Mouse (Mus musculus) gastrocnemius, adult 2 months (tissue): ENCODE measurements around the gene Asl. TPM values are rescaled to one million over a fixed set of nuclear protein-coding genes. Genes with fewer than 3 reads are reported as not detected.

Source experiments
- DNase-seq: peaks from one replicate; pipeline ENCODE4 v3.0.0; 2022
- H3K27ac ChIP-seq: fragments of 200-600 bp; 2 replicates; pipeline ENCODE4 v1.8.1; 2022; ENCODE audit warnings: mild to moderate bottlenecking
- H3K4me3 ChIP-seq: fragments of 200-600 bp; 2 replicates; pipeline ENCODE4 v1.8.1; 2022; ENCODE audit warnings: mild to moderate bottlenecking, moderate library complexity
- CTCF ChIP-seq: fragments of 200-600 bp; IDR thresholded peaks from 2 replicates; pipeline ENCODE4 v1.8.1; 2022; ENCODE audit warnings: antibody characterized with exemption, mild to moderate bottlenecking, moderate library complexity
- intact Hi-C: fragments of 180-260 bp; cut with DNase I; formaldehyde crosslinking; loops from one replicate; pipeline ENCODE4 v1.15.1; 2025
- long read RNA-seq, 2 experiments: library from polyadenylated mRNA; stranded (forward); transcript quantifications; one replicate each; pipeline ENCODE4 v2.0.0; 2021
- total RNA-seq, 2 experiments: library from RNA; stranded (reverse); gene quantifications; 2 replicates each; pipeline ENCODE4 v1.2.3; 2021

The Asl gene
- 10 to 100 TPM in 1 of 2 experiments, 1 to 10 TPM in 1; 9.3 to 13.2 TPM for total RNA-seq
- long read RNA-seq, experiment 1, transcript Asl-205 (17 exons, 1,824 nt), result major isoform, 6 of 8 reads
- long read RNA-seq, experiment 1, partial matches to known transcripts, result 1 of 8 reads
- long read RNA-seq, experiment 1, other reads (novel, unspliced or antisense), result 0 of 8 reads
- long read RNA-seq, experiment 2, transcript Asl-205 (17 exons, 1,824 nt), result major isoform, 8 of 9 reads
- long read RNA-seq, experiment 2, partial matches to known transcripts, result 0 of 9 reads
- long read RNA-seq, experiment 2, other reads (novel, unspliced or antisense), result 0 of 9 reads

DNA sequence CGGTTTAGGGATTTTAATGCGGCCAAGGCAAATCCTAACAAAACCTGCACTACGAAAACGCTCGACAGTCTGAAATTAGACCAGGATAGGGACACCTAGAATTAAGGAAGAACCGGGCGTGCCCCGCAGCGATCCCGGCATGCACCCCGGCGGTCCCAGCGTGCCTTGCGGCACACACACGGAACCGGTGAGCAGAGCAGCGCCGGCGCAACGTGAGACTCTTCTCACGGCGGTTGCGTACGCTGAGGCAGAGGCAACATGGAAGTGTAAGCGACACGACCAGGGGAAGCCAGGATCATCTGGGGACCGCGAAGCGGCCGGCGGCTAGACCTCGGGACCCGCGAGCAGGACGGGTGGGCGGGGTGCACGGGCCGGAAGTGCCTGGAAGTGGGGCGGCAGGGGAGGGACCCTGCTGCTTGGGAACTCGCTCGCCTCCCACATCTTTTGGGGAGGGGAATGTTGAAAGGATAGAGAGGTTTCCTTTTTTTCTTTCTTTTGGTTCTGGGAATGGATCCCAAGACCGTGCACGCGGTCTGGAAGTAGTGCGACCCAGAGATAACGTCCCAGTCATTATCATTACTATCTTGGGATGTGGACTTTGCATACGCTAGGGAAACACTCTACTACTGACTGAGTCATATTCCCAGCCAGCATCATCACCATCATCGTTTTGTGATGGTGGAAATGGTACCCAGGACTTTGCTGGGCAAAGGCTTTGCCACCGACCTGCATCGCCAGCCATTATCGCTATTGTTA is at the start of gene Asl, which contains the start of gene Crcp:
Gene Asl (minus strand): TSS at position 106 of the 756 bp plus-strand sequence.
Gene Crcp (plus strand): TSS at position 149 of the 756 bp plus-strand sequence.
- peak within 1 kb of the TSS; percentile 89 for H3K27ac ChIP-seq
- TF ChIP-seq CTCF, result no peak
- DNase-seq, result peak; percentile 89
- intact Hi-C loops, result no loop called here
- H3K4me3 ChIP-seq, result peak within 1 kb of the TSS; percentile 81

DNA sequence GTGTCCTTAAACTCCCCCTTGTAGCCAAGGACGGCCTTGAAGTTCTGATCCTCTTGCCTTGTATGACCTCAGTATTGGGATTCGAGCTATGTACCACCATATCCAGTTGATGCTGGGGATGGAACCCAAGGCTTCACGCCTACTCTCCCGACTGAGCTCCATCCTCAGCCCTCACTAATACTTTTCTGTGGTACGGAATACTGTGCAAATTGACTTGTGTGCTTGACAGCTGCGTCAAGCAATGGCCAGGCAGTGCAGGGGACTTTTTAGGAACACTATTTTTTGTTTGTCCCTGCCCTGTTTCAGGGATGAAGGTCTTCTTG is 49.7 kb upstream of the Asl start:
- Histone ChIP-seq H3K27ac (peak overlapping the region; percentile 88), H3K4me3 (peak overlapping the region; percentile 81)
- TF ChIP-seq CTCF, result no peak
- intact Hi-C loops, result no loop called here
- DNase-seq, result no peak

DNA sequence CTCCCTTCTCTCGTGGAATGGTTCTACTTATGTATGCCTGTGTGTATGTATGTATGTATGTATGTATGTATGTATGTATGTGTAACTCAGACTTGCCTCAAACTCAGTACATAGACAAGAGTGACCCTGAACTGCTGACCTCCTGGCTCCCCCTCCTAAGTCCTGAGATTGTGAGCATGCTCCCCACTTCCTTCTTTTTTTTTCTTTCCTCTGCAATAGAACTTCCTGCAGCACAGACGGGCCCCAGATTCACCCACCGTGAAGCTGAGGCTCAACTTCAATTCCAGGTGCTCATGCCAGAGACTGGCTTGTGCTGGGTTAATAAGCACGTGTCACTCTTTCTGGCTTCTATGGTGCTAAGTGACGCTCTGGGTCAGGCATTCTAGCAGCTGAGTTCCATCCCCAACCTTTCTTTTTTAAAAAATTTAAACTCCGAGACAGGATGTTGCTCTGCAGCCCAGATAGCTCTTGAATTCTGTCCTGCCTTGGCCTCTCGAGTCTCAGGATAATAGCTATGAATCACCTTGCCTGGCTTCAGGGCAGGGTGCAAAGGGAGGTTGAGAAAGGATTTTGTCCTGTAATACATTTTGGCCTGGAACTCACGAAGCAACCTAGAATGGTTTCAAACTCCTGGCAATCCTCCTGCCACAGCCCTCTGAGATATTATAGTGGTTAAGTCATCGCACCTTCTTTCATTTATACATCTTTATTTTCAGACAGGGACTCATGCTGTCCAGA is 49.2 kb upstream of the Asl start:
- peak overlapping the region; percentile 81; the same call in 1 of the 2 replicates for H3K4me3 ChIP-seq
- intact Hi-C loops, result no loop called here
- peak overlapping the region; percentile 88 for H3K27ac ChIP-seq

DNA sequence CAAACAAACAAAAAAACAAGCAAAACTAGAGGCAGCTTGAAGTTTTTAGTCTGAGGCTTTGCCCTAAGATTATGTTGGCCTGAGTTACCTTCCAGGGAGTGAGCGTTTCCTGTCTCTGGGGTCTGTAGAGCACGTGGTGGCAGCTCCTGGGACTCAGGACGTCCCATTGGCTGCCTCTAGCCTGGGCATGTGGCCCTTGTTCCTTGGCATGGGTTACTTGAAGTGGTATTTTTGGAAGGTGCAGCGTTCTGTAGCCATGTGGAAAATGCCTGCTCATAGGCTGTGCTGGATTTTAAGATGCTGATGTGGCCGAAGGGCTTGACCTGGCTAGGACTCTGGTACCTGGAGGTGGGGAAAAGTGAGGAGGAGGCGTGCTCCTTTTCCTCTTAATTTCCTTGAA is 47.3 kb upstream of the Asl start:
- H3K27ac ChIP-seq, result peak overlapping the region; percentile 46
- DNase-seq, result peak; percentile 77
- no peak for TF ChIP-seq CTCF
- H3K4me3 ChIP-seq, result no peak overlapping the region
- intact Hi-C loops, result no loop called here

More for the DNA sequence above, 49.2 kb upstream of the Asl start:
- TF ChIP-seq CTCF, result no peak
- no peak for DNase-seq

DNA sequence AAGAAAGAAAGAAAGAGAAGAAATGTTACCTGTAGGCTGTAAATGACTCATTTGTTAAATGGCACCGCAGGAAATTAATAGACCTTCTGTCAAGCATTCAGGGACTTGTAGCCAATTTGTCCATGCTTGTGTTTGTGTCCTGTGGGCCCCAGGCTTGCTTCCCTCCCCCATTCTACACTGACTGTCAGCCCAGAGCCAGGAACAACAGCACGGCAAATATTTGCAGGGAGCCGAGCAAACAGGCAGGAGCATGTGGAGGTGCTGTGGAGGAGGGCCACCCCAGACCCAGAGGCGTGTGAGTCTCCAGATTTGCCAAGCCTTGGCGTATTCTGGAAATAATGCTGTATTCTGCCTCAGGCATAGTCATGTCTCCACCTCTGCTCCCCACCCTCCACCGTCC is 45.4 kb upstream of the Asl start:
- intact Hi-C loops, result no loop called here
- no peak for DNase-seq
- no peak overlapping the region for H3K4me3 ChIP-seq
- no peak for TF ChIP-seq CTCF
- H3K27ac ChIP-seq, result no peak overlapping the region

DNA sequence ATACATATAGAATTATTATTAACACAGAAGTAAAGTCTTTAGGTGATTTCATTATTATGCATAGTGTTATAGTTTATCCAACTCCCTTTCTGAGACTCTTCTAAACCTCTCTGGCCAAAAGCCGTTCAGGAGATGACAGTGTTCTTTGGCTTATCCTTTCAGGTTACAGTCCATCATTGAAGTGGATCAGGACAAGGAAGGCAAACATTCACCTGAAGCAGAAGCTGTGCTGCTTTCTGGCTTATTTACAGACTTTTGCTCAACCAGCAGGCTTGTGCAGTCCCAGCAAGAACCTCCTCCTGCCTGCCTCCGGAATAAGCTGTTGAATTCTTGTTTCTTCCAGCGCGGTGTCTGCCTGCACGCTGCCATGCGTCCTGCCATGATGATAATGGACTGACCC is 44.0 kb upstream of the Asl start, which contains the start of gene Tpst1:
Gene Tpst1 (plus strand): TSS at position 301 of the 400 bp plus-strand sequence.
- no peak within 1 kb of the TSS for H3K4me3 ChIP-seq
- peak; percentile 1 for DNase-seq
- TF ChIP-seq CTCF, result no peak
- no peak within 1 kb of the TSS for H3K27ac ChIP-seq
- intact Hi-C loops, result no loop called here

DNA sequence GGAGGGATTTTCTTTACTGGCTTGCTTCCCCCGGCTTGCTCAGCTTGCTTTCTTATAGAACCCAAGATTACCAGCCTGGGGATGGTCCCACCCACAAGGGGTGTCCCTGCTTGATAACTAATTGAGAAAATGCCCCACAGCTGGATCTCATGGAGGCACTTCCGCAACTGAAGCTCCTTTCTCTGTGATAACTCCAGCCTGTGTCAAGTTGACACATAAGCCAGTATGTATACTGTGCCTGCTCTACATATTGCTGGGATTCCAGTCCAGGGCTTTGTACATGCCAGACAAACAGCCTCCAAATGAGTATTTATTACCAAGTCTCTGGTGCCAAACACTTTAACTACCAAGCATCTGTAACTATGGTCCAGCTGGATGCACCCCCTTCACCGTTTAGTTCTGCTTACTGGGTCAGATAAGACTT is 38.8 kb upstream of the Asl start:
- TF ChIP-seq CTCF, result no peak
- Histone ChIP-seq H3K4me3 (no peak overlapping the region), H3K27ac (no peak overlapping the region)
- intact Hi-C loops, result no loop called here
- no peak for DNase-seq

DNA sequence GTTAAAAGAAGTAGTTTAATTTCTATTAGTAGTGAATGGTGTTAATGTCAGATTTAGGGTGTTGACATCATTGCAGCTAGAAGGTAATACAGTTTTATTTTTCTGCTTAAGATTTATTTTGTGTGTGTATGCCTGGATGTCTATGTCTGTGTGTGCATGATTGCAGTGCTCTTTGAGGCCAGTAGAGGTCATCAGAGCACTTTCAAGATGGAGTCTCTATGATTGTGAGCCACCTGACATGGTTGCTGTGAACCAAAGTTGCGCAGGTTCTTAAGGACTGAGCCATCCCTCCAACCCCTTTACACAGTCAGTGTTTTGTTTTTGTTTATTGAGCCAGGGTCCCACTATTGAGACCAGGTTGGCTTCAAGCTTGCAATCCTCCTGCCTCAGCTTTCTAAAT is 36.5 kb upstream of the Asl start:
- DNase-seq, result no peak
- TF ChIP-seq CTCF, result peak; percentile 47
- no peak overlapping the region for H3K27ac ChIP-seq
- intact Hi-C loops, result no loop called here
- no peak overlapping the region for H3K4me3 ChIP-seq

DNA sequence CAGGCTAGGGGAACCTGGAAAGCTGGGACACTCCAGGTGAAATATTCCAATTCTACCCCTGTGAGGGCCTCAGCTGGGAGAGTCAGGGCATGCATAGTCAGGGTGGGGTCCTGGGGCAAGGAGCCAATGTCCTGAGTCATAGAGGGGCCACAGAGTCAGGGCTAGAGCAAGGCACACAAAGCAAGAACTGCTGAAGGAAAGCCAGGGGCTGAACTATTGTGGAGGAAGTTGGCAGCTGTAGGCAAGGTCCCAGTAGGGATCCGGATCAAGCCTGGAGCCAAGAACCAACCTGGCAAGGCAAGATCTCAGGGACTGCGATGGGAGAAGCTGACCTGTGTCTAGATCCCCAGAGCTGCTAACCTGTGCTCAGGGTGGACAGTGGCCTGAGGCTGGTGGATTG is 34.7 kb upstream of the Asl start:
- no peak for TF ChIP-seq CTCF
- intact Hi-C loops, result no loop called here
- H3K27ac ChIP-seq, result no peak overlapping the region
- no peak overlapping the region for H3K4me3 ChIP-seq
- no peak for DNase-seq

DNA sequence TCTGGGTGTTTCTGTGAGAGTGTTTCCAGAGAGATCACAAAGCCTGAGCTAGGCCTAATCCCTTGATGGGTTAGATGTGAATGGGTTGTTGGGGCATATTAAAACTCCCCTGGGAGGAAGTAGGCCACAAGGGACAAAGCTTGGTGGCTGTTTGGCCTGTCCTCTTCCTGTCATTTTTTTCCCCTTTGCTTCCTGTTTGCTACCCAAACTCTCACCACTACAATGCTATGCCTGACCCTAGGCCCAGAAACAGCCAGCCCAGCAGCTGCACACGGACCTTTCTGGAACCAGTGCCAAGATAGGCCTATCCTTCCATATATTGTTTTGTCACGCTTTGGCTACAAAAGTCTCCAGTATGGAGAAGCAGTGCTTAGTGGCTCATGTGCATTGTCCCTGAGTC is 33.0 kb upstream of the Asl start:
- intact Hi-C loops, result no loop called here
- no peak overlapping the region for H3K4me3 ChIP-seq
- no peak for TF ChIP-seq CTCF
- no peak for DNase-seq
- peak overlapping the region; percentile 66; the same call in 1 of the 2 replicates for H3K27ac ChIP-seq

DNA sequence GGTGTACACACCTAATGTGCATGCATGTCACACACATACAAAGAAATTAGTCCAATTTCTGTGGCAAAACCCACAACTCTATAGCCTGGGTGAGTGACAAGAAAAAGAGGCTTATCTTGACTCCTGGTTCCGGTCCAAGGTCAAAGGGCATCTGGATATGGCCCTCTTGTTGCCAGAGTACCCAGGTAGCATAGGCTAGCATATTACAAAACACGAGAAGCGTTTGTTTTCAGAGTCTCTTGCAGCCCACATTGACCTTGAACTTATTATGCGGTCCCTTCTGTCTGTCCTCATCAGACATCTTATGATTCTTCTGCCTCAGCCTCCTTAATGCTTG is 31.2 kb upstream of the Asl start:
- no peak for DNase-seq
- TF ChIP-seq CTCF, result no peak
- H3K27ac ChIP-seq, result peak overlapping the region; percentile 77
- intact Hi-C loops, result no loop called here
- no peak overlapping the region for H3K4me3 ChIP-seq

DNA sequence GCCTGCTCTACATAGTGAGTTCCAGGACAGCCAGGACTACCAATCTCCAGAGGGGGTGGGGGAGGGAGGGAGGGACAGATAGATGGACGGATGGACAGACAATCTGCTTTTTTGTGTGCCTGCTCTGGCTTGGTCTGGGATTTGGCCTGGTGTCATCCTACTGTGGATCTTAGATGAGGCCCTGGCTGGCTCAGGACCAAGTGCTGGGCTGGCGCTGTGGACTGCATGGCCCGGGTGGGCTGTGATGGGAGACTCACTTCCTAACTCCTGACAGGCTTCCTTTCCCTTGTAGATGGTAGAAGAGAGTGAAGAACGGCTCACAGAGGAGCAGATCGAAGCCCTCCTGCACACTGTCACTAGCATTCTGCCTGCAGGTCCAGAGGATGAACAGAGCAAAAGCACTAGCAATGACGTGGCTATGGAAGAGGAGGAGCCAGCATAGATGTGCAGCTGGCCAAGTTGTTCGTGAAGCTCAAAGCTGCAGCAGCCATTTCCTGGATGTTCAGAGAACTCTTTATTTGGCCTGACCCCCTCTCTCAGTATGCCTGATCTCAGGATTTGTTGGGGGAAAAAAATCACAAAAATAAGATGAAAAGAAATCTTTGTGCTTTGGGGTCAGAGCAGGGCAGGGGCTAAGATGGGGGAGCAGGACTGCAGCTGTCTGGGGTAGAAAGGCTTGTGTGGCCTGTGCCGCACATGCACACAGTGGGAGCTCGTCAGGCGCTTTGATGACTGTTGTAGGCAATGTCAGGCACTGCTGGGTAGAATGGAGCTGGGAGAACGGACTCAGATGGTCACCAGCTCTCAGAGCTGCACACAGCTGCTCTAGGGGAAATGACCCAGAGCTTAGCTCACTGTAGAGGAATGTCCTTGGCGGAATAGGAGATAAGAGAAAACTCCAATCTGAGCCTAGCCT is 30.6 kb upstream of the Asl start:
- no peak for DNase-seq
- intact Hi-C loops, result no loop called here
- H3K27ac ChIP-seq, result peak overlapping the region; percentile 77
- no peak for TF ChIP-seq CTCF
- H3K4me3 ChIP-seq, result no peak overlapping the region
